Mouse (Mus musculus) splenic B cell, adult 2 months (primary cell): ENCODE measurements at regions not wholly inside any gene's neighbourhood (a gene's known extent, or its start where the extent isn't known, plus 50 kb on each side); places are given as distances from the start of the nearest gene placed in this dataset.

ENCODE experiments used
- DNase-seq: peaks from one replicate; pipeline ENCODE4 v3.0.0-alpha.2; 2011; ENCODE audit warnings: low read depth, low spot score
- H3K27me3 ChIP-seq: 2 replicates; pipeline ENCODE4 v1.6.1; 2012; ENCODE audit warnings: mild to moderate bottlenecking, low read length, moderate library complexity, mixed read lengths; ENCODE audit not compliant: control insufficient read depth, poor library complexity, insufficient read depth, severe bottlenecking
- H3K36me3 ChIP-seq: 2 replicates; pipeline ENCODE4 v1.6.1; 2012; ENCODE audit warnings: mild to moderate bottlenecking, low read length, moderate library complexity, mixed read lengths; ENCODE audit not compliant: control insufficient read depth, poor library complexity, insufficient read depth, severe bottlenecking

GRCm38 (mm10) chr3:133993971-133994370 lies 242.3 kb upstream of the Cxxc4 start:
- no peak for DNase-seq
- no peaks in the 10 kb centered on the region for H3K36me3 ChIP-seq
- no peaks in the 10 kb centered on the region for H3K27me3 ChIP-seq

- DNase-seq = no peak
- Histone ChIP-seq H3K27me3 (no peaks in the 10 kb centered on the region), H3K36me3 (no peaks in the 10 kb centered on the region)
Measured at GRCm38 (mm10) chr3:133999965-134000364, 236.3 kb upstream of the Cxxc4 start.

GRCm38 (mm10) chr3:134000595-134000994 lies 235.7 kb upstream of the Cxxc4 start:
- DNase-seq = no peak
- H3K36me3 ChIP-seq = no peaks in the 10 kb centered on the region
- H3K27me3 ChIP-seq = no peaks in the 10 kb centered on the region

GRCm38 (mm10) chr3:134014805-134015204 lies 221.5 kb upstream of the Cxxc4 start:
- Histone ChIP-seq H3K36me3 (no peaks in the 10 kb centered on the region), H3K27me3 (no peaks in the 10 kb centered on the region)
- DNase-seq = no peak

- Histone ChIP-seq H3K36me3 (no peaks in the 10 kb centered on the region), H3K27me3 (no peaks in the 10 kb centered on the region)
- no peak for DNase-seq
Measured at GRCm38 (mm10) chr3:134015412-134015811, 220.9 kb upstream of the Cxxc4 start.

- no peaks in the 10 kb centered on the region for H3K27me3 ChIP-seq
- no peak for DNase-seq
- H3K36me3 ChIP-seq = no peaks in the 10 kb centered on the region
Measured at GRCm38 (mm10) chr3:134033862-134034261, 202.4 kb upstream of the Cxxc4 start.

GRCm38 (mm10) chr3:134036310-134036934 lies 199.9 kb upstream of the Cxxc4 start:
- no peak for DNase-seq
- Histone ChIP-seq H3K27me3 (no peaks in the 10 kb centered on the region), H3K36me3 (no peaks in the 10 kb centered on the region)

- no peaks in the 10 kb centered on the region for H3K36me3 ChIP-seq
- DNase-seq = no peak
- no peaks in the 10 kb centered on the region for H3K27me3 ChIP-seq
Measured at GRCm38 (mm10) chr3:134050649-134051048, 185.6 kb upstream of the Cxxc4 start.

GRCm38 (mm10) chr3:134082461-134082860 lies 153.8 kb upstream of the Cxxc4 start:
- Histone ChIP-seq H3K36me3 (no peaks in the 10 kb centered on the region), H3K27me3 (no peaks in the 10 kb centered on the region)
- DNase-seq = no peak

- Histone ChIP-seq H3K27me3 (no peaks in the 10 kb centered on the region), H3K36me3 (no peaks in the 10 kb centered on the region)
- no peak for DNase-seq
Measured at GRCm38 (mm10) chr3:134099471-134100125, 136.7 kb upstream of the Cxxc4 start.

- H3K36me3 ChIP-seq = no peaks in the 10 kb centered on the region
- DNase-seq = no peak
- H3K27me3 ChIP-seq = no peaks in the 10 kb centered on the region
Measured at GRCm38 (mm10) chr3:134102151-134102738, 134.0 kb upstream of the Cxxc4 start.

GRCm38 (mm10) chr3:134104625-134105024 lies 131.7 kb upstream of the Cxxc4 start:
- Histone ChIP-seq H3K27me3 (no peaks in the 10 kb centered on the region), H3K36me3 (no peaks in the 10 kb centered on the region)
- no peak for DNase-seq

GRCm38 (mm10) chr3:134105112-134105511 lies 131.2 kb upstream of the Cxxc4 start:
- no peak for DNase-seq
- no peaks in the 10 kb centered on the region for H3K27me3 ChIP-seq
- no peaks in the 10 kb centered on the region for H3K36me3 ChIP-seq

- Histone ChIP-seq H3K27me3 (no peaks in the 10 kb centered on the region), H3K36me3 (no peaks in the 10 kb centered on the region)
- no peak for DNase-seq
Measured at GRCm38 (mm10) chr3:134105567-134105966, 130.7 kb upstream of the Cxxc4 start.

- no peaks in the 10 kb centered on the region for H3K27me3 ChIP-seq
- DNase-seq = no peak
- no peaks in the 10 kb centered on the region for H3K36me3 ChIP-seq
Measured at GRCm38 (mm10) chr3:134114501-134114900, 121.8 kb upstream of the Cxxc4 start.
